Mouse (Mus musculus) kidney, adult 2 months (tissue): Measurements from ENCODE around the gene Wfdc12.

ENCODE experiments used
- CTCF ChIP-seq: fragments of 200-500 bp; conservative IDR thresholded peaks from 2 replicates; pipeline ENCODE4 v1.5.1; 2011; ENCODE audit warnings: low read depth, mild to moderate bottlenecking, control low read depth, low read length, moderate library complexity, mixed read lengths; ENCODE audit not compliant: insufficient read depth, insufficient read length
- POLR2A ChIP-seq: fragments of 200-500 bp; IDR thresholded peaks from one replicate; pipeline ENCODE4 v1.6.1; 2011; ENCODE audit warnings: low read depth, low read length, control low read depth

- TF ChIP-seq CTCF = no peak
- no peak for TF ChIP-seq POLR2A
Observed at GRCm38 (mm10) chr2:164192279-164192678, 1.9 kb upstream of the Wfdc12 start.
